Mouse (Mus musculus) embryonic facial prominence, embryonic 10.5 days (tissue): ENCODE measurements around the gene Usp35. TPM values are rescaled to one million over a fixed set of nuclear protein-coding genes. Genes with fewer than 3 reads are reported as not detected.

ENCODE experiments used
- DNase-seq: peaks from one replicate; pipeline ENCODE4 v3.0.0-alpha.2; 2017; ENCODE audit warnings: low spot score
- H3K27ac ChIP-seq: fragments of 300-500 bp; sonication (generic); replicated peaks from 2 replicates; pipeline ENCODE4 v1.5.1; 2016; ENCODE audit warnings: mild to moderate bottlenecking
- H3K27me3 ChIP-seq: fragments of 300-500 bp; sonication (generic); replicated peaks from 2 replicates; pipeline ENCODE4 v1.6.1; 2016; ENCODE audit warnings: low read depth, mild to moderate bottlenecking; ENCODE audit not compliant: poor library complexity, severe bottlenecking
- H3K36me3 ChIP-seq: fragments of 300-500 bp; sonication (generic); replicated peaks from 2 replicates; pipeline ENCODE4 v1.6.1; 2016; ENCODE audit warnings: mild to moderate bottlenecking, moderate library complexity
- H3K4me1 ChIP-seq: fragments of 300-500 bp; sonication (generic); 2 replicates; pipeline ENCODE4 v1.6.1; 2016
- H3K4me3 ChIP-seq: fragments of 300-500 bp; sonication (generic); 2 replicates; pipeline ENCODE4 v1.5.1; 2016; ENCODE audit warnings: mild to moderate bottlenecking, moderate library complexity
- H3K9me3 ChIP-seq: fragments of 300-500 bp; sonication (generic); 2 replicates; pipeline ENCODE4 v1.6.1; 2016; ENCODE audit warnings: mild to moderate bottlenecking
- WGBS: fragments of 180-500 bp; shearing (Covaris S2); methylation state at CpG from one replicate; pipeline ENCODE4 v1.1.7; 2016; 5-methylcytosine and 5-hydroxymethylcytosine counted together
- polyA plus RNA-seq: library from polyadenylated mRNA; unstranded; fragments of >200 nt; fragmentation: Nextera tagmentation; extraction: Ambion mirVana; gene quantifications from 2 replicates; pipeline ENCODE4 v1.2.1, GENCODE M21; 2016

Gene Usp35
- polyA plus RNA-seq, 1 experiment from 2014 or later, result 1.8 TPM

- peaks cover 32% of the 10 kb centered on the region for H3K4me1 ChIP-seq
- no peaks in the 10 kb centered on the region for H3K9me3 ChIP-seq
- peaks cover 57% of the 10 kb centered on the region for H3K27me3 ChIP-seq
- no peak overlapping the region for H3K27ac ChIP-seq
- WGBS, result 88% methylated on average over 4 of the region's 4 CpGs
- H3K36me3 ChIP-seq, result no peaks in the 10 kb centered on the region; the same call in 1 of the 2 replicates
- no peak for DNase-seq
- no peak overlapping the region for H3K4me3 ChIP-seq
These were observed 4.4 kb downstream of the Usp35 start for GRCm38 (mm10) chr7:97327376-97327775.

- DNase-seq, result peak; percentile 54
- Histone ChIP-seq H3K27ac (no peak overlapping the region; the same call in 1 of the 2 replicates), H3K27me3 (peaks cover 57% of the 10 kb centered on the region), H3K9me3 (no peaks in the 10 kb centered on the region), H3K4me3 (peak overlapping the region; percentile 53), H3K36me3 (no peaks in the 10 kb centered on the region; the same call in 1 of the 2 replicates), H3K4me1 (peaks cover 19% of the 10 kb centered on the region)
- WGBS, result 12% methylated on average over 96 of the region's 96 CpGs
These were observed 6.4 kb downstream of the Usp35 start for GRCm38 (mm10) chr7:97325156-97325985.

GRCm38 (mm10) chr7:97324342-97324741, 7.5 kb downstream of the Usp35 start:
- Histone ChIP-seq H3K4me3 (no peak overlapping the region), H3K27me3 (peaks cover 57% of the 10 kb centered on the region), H3K9me3 (no peaks in the 10 kb centered on the region), H3K36me3 (no peaks in the 10 kb centered on the region; the same call in 1 of the 2 replicates), H3K4me1 (peaks cover 16% of the 10 kb centered on the region), H3K27ac (no peak overlapping the region)
- DNase-seq, result no peak
- WGBS, result 90% methylated on average over 8 of the region's 8 CpGs

GRCm38 (mm10) chr7:97317706-97318105, 14.1 kb downstream of the Usp35 start:
- DNase-seq, result no peak
- peaks cover 13% of the 10 kb centered on the region; the same call in 1 of the 2 replicates for H3K36me3 ChIP-seq
- no peaks in the 10 kb centered on the region for H3K4me1 ChIP-seq
- H3K9me3 ChIP-seq, result no peaks in the 10 kb centered on the region
- no peak overlapping the region for H3K27ac ChIP-seq
- WGBS, result 92% methylated on average over 3 of the region's 3 CpGs
- H3K27me3 ChIP-seq, result no peaks in the 10 kb centered on the region
- H3K4me3 ChIP-seq, result no peak overlapping the region

- H3K9me3 ChIP-seq, result no peaks in the 10 kb centered on the region
- H3K27me3 ChIP-seq, result no peaks in the 10 kb centered on the region
- no peak overlapping the region for H3K27ac ChIP-seq
- no peaks in the 10 kb centered on the region for H3K4me1 ChIP-seq
- DNase-seq, result no peak
- WGBS, result 90% methylated on average over 6 of the region's 6 CpGs
- H3K36me3 ChIP-seq, result peaks cover 33% of the 10 kb centered on the region
- no peak overlapping the region for H3K4me3 ChIP-seq
These were observed 16.2 kb downstream of the Usp35 start for GRCm38 (mm10) chr7:97315656-97316055.

GRCm38 (mm10) chr7:97314646-97315045, 17.2 kb downstream of the Usp35 start:
- Histone ChIP-seq H3K27ac (no peak overlapping the region), H3K4me3 (no peak overlapping the region), H3K27me3 (no peaks in the 10 kb centered on the region), H3K9me3 (no peaks in the 10 kb centered on the region), H3K36me3 (peaks cover 43% of the 10 kb centered on the region), H3K4me1 (no peaks in the 10 kb centered on the region)
- DNase-seq, result no peak
- WGBS, result 84% methylated on average over 5 of the region's 5 CpGs

GRCm38 (mm10) chr7:97313364-97313995, 18.3 kb downstream of the Usp35 start:
- Histone ChIP-seq H3K4me3 (no peak overlapping the region), H3K4me1 (no peaks in the 10 kb centered on the region), H3K27ac (no peak overlapping the region), H3K27me3 (no peaks in the 10 kb centered on the region), H3K9me3 (no peaks in the 10 kb centered on the region), H3K36me3 (peaks cover 55% of the 10 kb centered on the region)
- WGBS, result 74% methylated on average over 7 of the region's 7 CpGs
- DNase-seq, result no peak

- peaks cover 60% of the 10 kb centered on the region for H3K36me3 ChIP-seq
- H3K27ac ChIP-seq, result no peak overlapping the region
- WGBS, result 87% methylated on average over 6 of the region's 6 CpGs
These were observed 19.0 kb downstream of the Usp35 start for GRCm38 (mm10) chr7:97312856-97313255.

GRCm38 (mm10) chr7:97312196-97312595, 19.6 kb downstream of the Usp35 start:
- 78% methylated on average over 17 of the region's 17 CpGs for WGBS
- H3K4me1 ChIP-seq, result no peaks in the 10 kb centered on the region
- no peak overlapping the region for H3K27ac ChIP-seq
- no peaks in the 10 kb centered on the region for H3K9me3 ChIP-seq
- H3K4me3 ChIP-seq, result no peak overlapping the region
- H3K36me3 ChIP-seq, result peaks cover 66% of the 10 kb centered on the region
- H3K27me3 ChIP-seq, result no peaks in the 10 kb centered on the region
- no peak for DNase-seq

More at GRCm38 (mm10) chr7:97312856-97313255, 19.0 kb downstream of the Usp35 start:
- Histone ChIP-seq H3K9me3 (no peaks in the 10 kb centered on the region), H3K4me1 (no peaks in the 10 kb centered on the region), H3K27me3 (no peaks in the 10 kb centered on the region), H3K4me3 (no peak overlapping the region)
- no peak for DNase-seq

GRCm38 (mm10) chr7:97311620-97312019, 20.2 kb downstream of the Usp35 start:
- H3K4me3 ChIP-seq, result no peak overlapping the region
- 91% methylated on average over 14 of the region's 14 CpGs for WGBS

GRCm38 (mm10) chr7:97310341-97310635, 21.5 kb downstream of the Usp35 start:
- Histone ChIP-seq H3K9me3 (no peaks in the 10 kb centered on the region), H3K27me3 (no peaks in the 10 kb centered on the region), H3K36me3 (peaks cover 79% of the 10 kb centered on the region), H3K27ac (no peak overlapping the region), H3K4me1 (no peaks in the 10 kb centered on the region), H3K4me3 (no peak overlapping the region)
- no peak for DNase-seq
- WGBS, result 88% methylated on average over 3 of the region's 3 CpGs

More at GRCm38 (mm10) chr7:97311620-97312019, 20.2 kb downstream of the Usp35 start:
- no peak for DNase-seq
- H3K4me1 ChIP-seq, result no peaks in the 10 kb centered on the region
- no peaks in the 10 kb centered on the region for H3K27me3 ChIP-seq
- no peaks in the 10 kb centered on the region for H3K9me3 ChIP-seq
- peaks cover 71% of the 10 kb centered on the region for H3K36me3 ChIP-seq
- H3K27ac ChIP-seq, result no peak overlapping the region

- H3K4me3 ChIP-seq, result no peak overlapping the region
- no peaks in the 10 kb centered on the region for H3K27me3 ChIP-seq
- no peaks in the 10 kb centered on the region for H3K9me3 ChIP-seq
- H3K36me3 ChIP-seq, result peaks cover 83% of the 10 kb centered on the region
- no peak overlapping the region for H3K27ac ChIP-seq
- DNase-seq, result peak; percentile 5
- WGBS, result 83% methylated on average over 4 of the region's 4 CpGs
- no peaks in the 10 kb centered on the region for H3K4me1 ChIP-seq
These were observed 22.1 kb downstream of the Usp35 start for GRCm38 (mm10) chr7:97309461-97310340.
